Mouse (Mus musculus) stomach, postnatal 0 days (tissue): ENCODE data around the gene Endov.

Experiments used
- CTCF ChIP-seq: IDR thresholded peaks from 2 replicates; pipeline ENCODE4 v1.5.1; 2016; ENCODE audit warnings: antibody characterized with exemption, low read depth, mild to moderate bottlenecking, moderate library complexity
- EP300 ChIP-seq: optimal IDR thresholded peaks from 2 replicates; pipeline ENCODE3; 2016; ENCODE audit warnings: antibody characterized with exemption

DNA sequence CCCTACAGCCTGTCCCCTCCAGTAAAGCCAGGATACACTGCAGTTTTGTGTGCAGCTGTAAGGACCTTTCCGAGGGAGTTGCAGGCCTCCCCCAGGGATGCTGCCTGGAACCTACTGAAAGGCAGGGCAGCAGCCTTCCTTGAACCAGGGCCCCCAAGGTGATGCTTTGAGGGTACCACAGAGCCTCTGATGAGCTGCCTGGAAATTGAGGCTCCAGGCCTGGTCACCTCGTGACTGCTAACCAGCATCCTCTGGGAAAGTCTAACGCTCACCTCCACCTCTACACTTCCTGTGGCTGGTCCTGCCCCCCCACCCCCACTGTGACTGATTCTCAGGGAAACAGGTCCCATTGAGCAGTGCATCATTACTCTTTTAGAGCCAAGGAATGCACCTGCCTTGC lies 54.1 kb downstream of the Endov start:
- TF ChIP-seq EP300: no peak
- TF ChIP-seq CTCF: no peak
